Mouse (Mus musculus) spleen, adult 18-20 months (tissue): ENCODE measurements around the gene Tbx2.

Experiments used
- DNase-seq, 2 experiments: peaks; one replicate each; pipeline ENCODE4 v3.0.0; 2022; ENCODE audit warnings: mixed read lengths in 2 of 2

Gene Tbx2

DNA sequence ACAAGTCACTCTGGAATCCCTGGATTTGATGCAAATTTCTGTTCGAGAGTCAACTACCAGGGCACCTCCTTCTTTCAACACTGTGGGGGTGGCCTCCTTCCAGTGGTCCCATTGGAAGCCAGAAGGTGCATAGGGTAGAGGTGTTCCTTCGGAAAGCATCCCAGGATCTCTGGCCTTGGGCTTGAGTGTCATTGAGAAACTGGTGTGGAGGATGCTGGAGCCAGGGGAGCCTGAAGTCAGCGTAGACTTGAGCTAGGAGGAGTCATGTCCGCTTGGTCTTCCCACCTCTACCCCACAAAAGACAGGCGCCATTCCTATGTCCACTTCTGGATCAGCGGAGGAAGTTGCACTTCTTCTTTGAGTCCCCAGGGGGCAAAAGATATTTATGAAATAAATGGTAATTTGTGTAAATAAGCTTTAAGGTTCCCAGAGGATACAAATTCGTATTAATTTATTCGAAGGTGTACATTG, 8.9 kb downstream of the Tbx2 start:
- DNase-seq, result no peak

DNA sequence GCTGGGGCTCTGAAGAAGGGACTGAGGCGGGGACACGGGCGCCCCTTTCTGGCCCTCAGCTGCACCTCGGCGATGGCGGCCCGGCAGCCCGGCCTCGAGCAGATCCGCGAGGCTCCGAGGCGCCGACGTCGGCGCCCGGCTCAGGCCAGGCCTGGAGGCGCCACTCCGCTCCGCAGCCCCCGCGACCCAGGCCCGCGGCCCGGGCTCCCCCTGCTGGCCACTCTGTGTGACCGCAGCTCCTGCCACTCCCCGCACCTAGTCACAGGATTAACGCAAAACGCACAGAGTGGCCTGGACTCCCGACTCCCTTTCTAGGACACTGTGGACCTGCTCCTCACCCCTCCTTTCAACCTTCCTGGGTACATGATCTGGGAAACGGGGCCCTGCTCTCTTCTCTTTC, 9.6 kb downstream of the Tbx2 start:
- peak in 1 of 2 experiments; percentile 53 for DNase-seq

DNA sequence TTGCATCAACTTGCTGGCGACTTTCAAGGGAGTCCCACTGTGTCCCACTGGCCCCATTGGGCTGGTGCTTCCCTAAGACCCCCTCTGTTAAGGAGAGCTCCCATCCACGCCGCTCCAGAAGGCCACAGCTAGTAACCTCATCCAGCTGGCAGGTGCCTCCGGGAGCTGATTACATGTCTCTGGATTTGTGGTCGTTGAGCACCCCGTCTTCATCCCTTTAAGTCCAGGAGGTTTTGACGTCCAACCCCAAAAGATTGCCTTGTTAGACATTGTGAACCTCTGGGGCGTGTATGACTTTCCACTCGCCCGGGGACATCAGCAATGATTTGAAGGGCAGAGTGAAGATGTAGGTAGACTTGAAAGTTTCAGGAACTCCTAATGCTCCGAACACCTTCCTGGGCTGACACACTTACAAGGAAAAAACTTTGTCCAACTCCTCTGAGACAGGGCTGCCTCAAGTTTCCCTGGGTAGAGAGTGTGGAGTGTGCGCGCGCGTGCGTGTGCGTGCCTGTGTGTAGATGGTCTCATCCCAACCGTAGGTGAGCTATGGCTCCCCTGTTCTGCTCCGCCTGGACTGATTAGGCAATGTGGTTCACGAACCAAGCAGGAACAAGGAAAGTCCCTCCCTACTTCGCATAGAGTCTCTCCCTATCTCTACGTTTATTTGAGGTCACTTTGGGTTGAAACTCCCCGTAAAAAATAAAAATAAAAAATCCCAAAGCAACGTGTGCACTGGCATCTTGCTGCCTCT, 10.4 kb downstream of the Tbx2 start:
- DNase-seq, result no peak

DNA sequence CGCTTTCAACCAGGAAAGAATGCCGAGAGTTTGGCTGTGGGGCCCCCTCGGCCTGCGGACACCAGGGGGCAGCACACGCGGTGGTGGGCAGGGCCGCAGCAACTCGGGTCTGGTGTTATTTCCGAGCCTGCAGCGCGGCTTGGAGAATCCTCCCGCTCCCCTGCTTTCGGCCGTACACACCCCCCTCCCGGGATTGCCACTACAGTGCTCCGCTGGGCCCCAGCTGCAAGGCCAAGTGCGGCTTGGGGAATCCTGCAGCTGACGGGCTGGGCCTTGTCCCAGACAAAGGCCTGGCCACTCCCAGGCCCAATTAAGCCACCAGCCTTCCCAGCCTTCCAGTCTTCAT, 11.0 kb downstream of the Tbx2 start:
- DNase-seq, result peak; percentile 21 to 62

DNA sequence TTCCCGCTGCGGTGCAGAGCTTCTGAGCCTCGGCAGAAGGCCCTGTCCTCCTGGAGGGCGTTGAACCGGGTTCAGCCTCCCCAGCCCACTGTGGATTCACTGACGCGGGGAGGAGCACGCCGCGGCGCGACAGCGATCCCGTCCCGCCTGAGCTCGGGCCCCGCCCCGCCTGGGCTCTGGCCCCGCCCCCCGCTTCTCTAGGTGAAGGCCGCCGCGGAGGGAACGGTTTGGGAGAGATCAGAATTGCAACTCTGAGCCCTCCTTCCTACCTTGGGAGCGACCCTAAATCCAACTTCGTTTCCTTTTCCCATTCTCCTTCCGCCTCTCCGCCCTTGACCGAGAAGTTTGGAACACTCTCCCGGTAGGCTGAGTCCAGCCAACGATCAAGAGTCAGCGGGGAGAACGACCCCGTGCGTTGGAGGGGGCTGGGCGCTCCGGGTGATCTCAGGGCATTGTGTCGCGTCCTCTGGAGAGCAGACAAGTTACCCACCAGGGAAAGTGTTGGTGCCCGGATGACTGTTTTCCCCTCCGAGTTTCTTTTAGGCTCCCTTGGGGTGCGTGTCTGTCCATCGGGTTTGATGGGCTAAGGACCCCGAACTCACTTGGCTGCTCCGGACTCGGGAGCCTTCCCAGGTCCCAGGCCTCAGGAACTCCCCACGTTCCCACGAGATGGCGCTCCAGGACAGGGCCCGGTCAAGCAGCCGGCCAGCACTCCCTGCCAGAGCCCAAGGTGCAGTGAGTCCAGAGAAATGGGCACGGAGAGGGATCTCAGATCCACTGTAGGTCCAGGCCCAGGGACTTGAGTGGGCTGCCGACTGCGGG, 12.0 kb downstream of the Tbx2 start:
- DNase-seq, result peak; percentile 42 to 73

DNA sequence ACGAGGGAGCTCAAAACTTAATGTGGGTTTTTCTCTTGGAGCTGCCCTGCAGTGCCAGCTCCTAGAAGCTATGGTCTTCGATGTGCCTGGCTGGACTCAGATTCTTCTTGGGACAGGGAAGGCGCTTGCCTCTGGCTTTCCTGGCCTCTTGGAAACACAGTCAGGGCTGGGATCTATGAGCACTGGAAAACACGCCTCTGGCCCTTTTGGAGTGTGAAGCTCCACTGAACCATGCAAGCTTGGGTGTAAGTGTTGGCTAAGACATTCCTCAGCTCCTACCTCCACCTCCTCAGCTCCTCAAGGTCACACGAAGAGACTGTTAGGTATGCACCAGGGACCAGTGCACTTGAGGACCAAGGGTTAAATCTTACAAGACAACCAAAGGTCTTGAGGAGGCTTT, 12.6 kb downstream of the Tbx2 start:
- no peak for DNase-seq

DNA sequence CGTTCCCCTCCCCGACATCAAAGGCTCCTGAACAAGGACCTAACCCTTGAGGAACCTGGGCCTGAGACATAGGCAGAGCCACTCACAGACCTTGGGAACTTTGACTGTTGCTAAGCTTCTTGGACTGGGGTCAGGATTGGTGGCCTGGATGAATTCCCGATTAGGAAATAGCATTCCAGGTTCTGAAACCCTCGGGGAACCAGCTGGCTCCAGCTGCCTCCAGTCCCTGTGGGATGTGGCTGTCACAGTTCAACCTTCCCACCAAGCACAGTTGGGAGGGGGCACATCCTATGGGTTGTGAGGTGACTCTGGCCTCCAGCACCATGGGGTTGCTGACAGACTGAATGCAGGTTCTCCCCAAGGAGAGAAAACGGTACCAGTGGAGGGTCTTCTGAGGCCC, 13.6 kb downstream of the Tbx2 start:
- no peak for DNase-seq

DNA sequence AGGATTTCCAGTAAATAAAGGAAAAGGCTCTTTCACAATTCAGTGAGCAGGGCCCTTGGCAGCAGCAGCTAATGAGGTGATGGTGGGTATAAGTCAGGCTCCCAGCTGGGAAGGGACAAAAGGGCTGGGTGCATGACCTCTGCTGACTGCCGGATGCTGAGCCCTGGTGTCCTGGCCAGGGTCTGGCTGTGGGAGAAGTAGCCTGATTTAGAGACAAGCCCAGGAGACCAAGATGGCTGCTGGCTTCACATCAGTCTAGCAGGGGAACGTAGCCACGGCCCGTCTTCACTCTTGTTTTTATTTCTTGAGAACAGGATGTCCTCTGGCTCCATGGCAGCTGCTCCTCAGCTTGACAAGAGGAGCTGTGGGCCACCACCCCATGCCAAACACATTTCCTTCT, 14.2 kb downstream of the Tbx2 start:
- no peak for DNase-seq

DNA sequence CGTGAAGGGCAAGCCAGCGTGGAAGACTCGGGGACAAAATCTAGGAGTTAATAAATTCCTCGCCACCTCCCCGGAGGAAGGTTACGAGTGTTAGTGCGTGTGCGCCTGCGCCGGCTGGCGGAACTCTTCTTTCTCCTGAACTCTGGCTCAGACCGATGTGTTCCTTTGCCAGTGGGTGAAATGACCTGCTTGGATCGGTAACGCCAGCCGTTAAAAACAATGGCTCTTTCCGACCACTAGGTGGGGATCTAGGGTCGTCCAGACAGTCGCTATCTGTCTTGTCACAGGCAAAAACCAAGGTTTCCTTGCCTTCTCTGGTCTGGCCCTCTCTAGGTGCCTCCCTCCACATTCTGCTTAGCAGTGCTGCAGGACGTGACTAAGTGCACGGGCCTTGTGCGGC, 16.7 kb downstream of the Tbx2 start:
- DNase-seq, result no peak

DNA sequence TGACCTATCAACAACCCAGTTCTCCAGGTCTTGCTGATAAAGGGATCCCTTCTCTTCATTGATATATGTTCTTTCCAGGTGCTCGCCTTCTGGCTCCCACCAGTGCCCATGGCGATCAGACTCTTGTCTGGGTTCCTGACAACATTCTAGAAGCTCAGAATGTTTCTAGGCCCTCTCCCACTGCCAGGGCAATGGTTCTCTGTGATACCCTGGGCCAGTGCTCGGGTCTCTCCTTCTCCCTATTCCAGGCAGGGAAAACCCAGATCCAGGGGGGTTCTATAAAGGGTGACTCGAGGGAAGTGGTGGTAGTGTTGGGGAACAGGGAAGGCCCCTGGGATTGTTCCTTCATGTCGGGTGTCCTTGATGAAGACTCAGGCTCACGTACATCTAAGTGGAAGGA, 17.9 kb downstream of the Tbx2 start, which contains the start of gene Gm11444:
Gm11444 (minus strand) TSS at position 101 of the 400 bp plus-strand sequence.
- no peak for DNase-seq

DNA sequence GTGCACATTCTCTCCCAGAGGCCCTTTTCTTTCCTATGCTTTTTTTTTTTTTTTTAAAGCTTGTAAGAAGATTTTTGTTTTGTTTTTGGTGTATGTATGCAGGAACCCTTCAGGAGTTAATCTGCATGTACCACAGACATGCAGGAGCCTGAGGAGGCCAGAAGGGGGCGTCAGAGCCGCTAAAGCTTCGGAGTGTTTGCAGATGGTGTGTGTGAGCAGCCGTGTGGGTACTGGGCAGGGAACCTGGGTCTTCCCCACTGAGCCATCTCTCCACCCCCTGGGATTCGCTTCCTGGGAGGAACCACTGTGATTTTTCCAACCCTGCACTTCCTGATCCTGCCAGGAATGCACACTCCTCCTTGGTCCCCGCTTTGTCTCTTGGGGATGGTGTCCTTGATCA, 18.4 kb downstream of the Tbx2 start:
- DNase-seq, result no peak

DNA sequence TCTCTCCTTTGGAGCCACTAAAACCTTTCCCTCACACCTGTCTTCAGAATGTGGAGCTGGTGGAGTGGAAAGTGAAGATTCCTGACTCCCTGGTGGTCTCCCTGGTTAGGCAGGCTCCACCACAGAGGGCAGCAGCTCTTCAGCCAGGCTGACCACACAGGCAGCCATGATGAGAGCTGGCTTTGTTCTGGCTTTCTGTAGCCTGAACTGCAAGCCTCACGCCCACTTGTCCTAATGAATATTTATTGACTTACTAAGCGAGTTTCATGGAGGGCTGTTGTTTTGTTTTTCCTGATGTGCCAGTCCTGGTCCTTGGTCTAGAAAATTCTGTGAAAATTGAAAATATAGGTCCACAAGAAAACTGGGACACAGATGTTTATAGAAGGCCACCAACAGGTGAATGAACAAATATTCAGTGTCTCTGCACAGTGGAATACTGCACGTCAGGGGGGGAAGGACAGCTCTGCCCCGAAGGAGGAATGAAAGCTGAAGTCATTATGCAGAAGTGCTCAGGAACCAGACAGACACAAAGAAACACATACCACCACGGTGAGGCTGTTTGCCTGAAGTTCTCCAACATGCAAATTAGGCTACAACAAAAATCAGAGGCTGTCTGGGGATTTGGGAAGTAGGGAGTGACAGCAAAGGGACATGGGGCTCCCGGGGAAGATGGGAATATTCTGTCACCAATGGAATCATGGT, 25.8 kb downstream of the Tbx2 start:
- DNase-seq, result no peak

DNA sequence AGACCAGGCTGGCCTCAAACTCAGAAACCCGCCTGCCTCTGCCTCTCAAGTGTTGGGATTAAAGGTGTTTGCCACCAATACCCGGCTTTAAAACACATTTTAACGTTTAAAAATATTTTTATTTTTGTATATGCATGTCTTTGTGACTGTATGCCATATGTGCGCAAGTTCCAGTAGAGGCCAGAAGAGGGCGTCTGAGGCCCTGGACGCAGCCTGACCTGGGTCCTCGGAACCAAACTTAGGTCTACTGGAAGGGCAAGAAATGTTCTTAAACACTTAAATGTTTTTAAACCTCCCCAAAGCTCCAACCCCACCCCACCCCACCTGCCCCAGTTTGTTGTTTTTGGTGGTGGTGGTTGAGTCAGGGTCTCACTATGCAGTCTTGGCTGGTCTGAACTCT, 32.0 kb downstream of the Tbx2 start:
- no peak for DNase-seq

DNA sequence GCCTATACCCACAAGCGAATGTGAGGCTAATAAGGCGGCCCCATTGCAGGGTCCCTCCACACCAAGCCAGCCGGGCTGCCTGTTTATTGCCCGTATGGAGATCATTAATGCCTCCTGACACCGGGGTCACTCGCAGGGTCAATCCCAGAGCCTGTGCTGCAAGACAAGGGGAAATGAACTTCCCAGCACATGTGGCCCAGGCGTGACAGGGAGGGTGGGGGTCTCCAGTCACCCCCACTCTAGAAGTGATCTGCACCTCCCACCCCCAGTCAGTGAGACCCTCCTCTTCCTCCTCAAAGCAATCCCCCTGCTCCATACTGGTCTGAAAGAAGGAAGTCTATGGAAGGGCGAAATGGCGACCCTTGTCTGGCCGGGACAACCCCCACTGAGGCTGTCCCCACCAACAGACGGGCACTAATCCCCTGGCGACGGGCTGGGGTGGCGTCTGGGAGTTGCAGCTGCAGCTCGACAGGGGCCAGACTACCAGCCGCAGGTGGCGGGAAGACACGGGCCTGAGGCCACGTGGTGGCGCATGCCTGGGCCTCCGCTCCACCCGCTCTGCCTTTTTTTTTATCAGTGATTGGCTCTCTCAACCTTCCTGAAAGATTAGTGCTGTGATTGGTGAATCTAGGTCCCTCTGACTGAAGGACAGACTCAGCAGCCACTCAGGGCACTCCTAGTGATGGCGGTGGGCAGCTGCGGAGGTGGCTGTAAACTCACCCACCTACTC, 43.9 kb downstream of the Tbx2 start:
- no peak for DNase-seq

DNA sequence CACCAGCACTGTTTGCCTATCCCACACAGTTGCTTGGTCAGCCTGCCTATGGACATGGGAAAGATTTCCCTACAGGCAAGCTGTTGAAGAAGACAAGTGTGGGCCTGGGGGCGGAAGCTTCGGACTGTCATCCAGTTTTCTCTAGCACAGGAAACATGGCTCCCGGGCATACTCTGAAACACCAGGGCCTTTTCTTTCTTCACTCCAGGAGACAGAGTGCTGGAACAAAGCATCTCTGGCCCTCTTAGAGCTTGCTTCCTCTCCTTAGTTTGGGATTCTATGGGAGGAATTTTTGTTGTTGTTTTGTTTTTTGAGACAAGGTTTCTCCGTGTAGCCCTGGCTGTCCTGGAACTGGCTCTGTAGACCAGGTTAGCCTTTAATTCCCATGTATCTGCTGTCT, 52.1 kb downstream of the Tbx2 start:
- no peak for DNase-seq

DNA sequence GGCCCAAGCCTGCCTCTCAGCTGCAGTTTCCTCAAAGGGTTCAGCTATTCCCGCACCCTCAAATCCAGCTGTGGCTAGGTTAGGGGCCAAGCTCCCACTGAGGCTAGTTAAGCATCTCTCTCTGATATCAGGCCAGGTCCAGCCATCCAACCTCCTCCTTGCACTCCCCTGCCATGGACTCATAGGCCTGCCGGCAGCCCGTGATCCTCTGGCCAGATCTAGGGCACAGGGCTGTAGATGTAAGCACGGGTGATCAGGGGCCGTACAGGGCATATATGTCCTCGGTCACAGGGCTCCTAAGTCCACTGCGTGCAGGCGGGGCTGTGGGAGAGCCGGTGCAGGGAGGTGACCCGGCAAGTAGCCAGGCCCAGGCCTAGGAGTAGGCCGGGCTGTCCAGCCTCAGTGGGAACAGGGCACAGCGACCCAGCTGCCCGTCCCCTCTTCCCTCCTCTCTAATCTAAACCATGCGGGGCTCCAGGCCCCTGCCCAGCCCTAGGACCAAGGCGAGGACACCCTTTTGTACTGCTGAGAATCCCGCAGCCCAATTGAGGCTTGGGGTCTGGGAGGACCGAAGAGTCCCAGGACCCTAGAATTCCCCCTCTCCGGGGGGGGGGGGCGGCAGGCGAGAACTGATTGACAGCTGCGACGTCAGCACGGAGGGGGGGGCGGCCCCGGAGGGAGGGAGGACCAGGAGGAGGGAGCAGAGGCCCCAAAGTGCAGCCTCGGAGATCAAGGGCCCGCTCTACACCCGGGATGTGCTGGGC, 53.5 kb downstream of the Tbx2 start, which contains the start of gene Tbx4:
Tbx4 (plus strand) TSS at position 758 of the 764 bp plus-strand sequence.
- no peak for DNase-seq

DNA sequence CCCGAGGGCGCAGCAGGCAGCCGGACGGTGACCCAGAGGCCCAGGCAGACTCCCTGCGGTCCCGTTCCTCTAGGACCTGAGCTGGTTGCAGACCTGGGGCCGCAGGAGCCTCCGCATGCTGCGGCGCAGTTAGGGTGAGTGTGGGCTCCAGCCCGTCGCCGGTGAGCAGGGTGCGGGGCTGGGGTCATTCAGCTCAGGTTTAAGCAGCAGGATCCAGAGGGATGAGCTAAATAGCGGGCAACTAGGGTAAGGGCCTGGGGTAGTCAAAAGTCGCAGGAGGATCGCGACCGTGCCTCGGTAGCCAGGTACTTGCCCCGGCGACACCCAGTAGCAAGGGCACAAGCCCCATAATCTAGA, 54.1 kb downstream of the Tbx2 start:
- DNase-seq, result no peak

DNA sequence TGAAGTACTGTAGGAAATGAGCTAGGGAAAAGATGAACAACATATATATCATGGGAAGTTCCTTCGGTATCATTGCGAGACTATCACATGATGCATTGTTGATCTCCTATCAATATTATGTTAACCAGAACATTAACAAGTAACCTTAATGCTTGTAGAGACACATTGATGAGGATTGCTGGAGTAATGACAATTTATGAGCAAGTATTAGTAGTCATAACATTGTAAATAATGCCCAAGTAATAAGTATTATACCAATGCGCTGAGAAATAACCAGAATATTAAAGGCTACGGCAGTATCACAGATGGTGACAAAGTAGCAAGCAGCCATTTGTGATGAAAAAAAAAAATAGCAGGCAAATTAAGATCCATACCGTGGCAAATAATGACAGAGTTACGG, 54.9 kb downstream of the Tbx2 start:
- DNase-seq, result no peak

DNA sequence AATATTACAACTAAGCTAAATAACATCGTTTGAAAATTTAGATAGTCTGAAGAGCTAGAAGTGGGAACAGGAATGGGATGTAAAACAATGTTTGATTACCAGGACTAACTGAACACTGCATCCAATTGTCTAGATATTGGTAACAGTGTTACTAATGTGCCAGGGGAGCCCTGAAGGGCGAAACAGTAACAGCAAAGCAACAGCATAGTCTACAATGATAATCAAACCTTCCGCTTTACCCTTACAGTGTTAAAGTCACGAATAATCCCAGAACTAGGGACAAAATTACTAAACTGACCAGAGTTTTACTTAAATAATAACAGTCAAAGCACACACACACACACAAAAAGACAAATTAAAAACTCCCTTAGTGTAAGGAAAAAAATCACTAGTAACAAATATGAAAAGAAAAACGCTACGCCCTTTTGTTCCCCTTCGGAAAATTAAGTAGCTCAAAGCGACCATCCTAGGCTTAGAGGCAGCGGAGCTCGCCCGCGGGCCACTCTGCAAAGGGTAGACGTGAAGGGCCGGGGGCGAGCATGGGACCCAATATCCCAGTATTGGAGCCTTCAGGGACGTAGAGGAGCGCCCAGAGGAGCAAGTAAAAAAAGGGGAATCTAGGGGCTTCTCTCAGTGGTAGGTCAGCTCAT, 55.6 kb downstream of the Tbx2 start:
- no peak for DNase-seq

DNA sequence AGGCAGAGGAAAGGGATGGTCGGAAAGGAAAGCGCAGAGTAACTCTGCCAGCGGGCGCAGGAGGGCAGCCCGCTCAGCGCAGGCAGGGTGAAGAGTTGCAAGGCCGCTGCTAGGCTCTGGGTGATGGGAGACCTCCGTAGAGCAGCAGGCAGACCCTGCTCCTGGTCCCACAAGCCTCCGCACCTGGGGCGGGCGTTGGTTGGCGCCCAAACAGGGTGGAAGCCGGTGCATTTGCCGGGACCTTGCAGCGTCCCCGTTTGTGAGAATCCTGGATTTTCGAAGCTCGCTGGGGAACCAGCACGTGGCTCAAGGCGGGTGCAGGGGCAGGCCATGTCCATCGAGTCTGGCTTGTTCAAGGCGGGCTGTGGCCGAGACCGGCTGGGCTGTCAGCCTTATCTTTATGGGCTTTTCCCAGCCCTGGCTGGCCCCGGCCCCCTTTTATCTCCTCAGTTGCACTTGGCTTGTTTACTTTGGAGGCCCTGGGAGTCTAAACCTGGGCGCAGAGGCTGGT, 56.2 kb downstream of the Tbx2 start:
- DNase-seq, result no peak

DNA sequence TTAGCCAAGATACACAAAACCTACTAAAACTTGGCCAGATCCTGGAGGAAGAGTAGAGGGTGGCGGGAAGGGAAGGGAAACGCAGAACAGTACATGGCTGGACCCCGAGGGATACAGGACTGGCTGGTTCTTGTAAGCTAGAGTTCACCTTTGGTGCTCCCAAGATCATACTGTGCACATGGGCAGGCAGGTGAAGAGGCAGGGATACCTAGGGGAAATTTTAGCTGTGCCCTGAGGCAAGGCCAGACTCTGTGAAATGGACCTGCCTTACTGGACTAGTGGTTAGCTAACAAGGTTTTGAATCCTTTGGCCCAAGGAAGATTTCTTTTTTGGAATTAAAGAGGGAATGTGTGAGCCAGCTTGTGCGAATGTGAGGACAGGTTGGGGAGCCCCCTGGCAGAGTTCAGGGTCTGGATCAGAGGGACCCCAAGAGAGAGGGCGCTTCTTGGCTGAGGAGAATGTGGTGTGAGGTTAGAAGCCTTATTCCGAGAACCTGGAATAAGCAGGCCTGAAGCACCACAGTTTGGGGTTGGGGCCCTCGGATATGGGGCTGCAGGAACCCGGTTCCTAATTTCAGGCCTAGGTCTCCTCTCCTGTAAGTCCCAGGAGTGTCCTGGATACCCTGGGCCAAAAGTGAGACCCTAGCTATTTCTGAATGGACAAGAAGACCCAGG, 56.8 kb downstream of the Tbx2 start:
- DNase-seq, result no peak
